Mouse (Mus musculus) thymus, postnatal 0 days (tissue): Measurements from ENCODE around the gene Tigd3. TPM values are rescaled to one million over a fixed set of nuclear protein-coding genes. Genes with fewer than 3 reads are reported as not detected.

ENCODE experiments used
- DNase-seq: peaks from one replicate; pipeline ENCODE4 v3.0.0-alpha.2; 2015; ENCODE audit warnings: low spot score
- polyA plus RNA-seq: library from polyadenylated mRNA; unstranded; fragments of >200 nt; fragmentation: Nextera tagmentation; extraction: Ambion mirVana; gene quantifications from 2 replicates; pipeline ENCODE4 v1.2.1, GENCODE M21; 2015

The Tigd3 gene
- polyA plus RNA-seq, 1 experiment from 2014 or later, result 3.3 TPM

DNA sequence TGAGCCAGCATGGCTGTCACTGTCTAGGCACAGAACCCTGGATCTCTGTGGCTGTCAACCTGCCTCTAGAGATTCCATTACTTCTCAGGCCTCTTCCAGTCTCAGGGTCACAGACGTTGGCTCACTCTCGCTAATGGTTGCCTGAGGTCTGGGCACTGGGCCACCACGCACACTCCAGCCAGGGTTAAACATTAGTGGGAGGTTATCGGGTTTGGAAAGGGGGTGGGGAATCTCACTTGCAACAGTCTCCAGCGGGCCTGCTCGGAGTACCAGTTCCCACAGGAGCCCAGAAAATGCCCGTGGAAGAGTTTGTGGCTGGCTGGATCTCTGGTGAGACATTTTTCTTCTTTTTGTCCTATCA lies 15.6 kb downstream of the Tigd3 start:
- DNase-seq, result no peak

DNA sequence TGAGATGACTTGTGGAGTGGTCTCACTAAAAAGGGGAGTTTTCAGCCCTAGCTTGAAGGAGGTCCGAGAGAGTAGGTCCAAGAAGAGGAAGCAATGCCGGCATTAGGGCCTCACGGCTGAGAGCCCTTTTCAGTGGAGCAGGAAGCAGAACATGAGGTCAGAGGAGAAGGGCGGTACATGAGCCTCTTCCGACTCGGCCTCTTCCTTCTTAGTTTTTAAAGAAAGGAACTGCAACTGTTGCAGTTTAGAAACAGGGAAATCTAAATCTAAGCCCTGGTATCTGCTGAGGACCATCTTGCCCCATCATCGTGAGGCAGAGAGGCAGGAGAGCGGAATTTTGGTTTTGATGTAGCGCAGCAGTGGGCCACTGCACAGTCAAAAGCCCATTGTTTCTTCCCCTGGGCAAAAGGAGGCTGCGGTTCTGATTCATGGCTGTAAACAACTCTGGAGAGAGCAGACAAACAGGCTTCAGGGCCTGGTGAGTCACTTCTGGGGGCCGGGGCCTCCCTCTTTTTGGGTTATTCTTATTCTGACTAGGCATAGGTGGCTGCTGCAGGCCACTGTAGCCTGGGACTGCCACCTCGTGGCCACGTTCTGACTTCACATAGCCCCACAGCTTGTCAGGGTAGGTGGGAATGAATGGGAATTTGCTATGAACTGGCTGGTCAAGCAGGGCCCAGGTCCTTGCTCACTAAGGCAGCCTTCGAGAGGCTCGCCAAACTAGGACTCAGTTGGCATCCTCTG lies 16.2 kb downstream of the Tigd3 start, which contains the start of gene Slc25a45:
Slc25a45 (plus strand) TSS at position 191 of the 744 bp plus-strand sequence.
- DNase-seq, result peak; percentile 79

DNA sequence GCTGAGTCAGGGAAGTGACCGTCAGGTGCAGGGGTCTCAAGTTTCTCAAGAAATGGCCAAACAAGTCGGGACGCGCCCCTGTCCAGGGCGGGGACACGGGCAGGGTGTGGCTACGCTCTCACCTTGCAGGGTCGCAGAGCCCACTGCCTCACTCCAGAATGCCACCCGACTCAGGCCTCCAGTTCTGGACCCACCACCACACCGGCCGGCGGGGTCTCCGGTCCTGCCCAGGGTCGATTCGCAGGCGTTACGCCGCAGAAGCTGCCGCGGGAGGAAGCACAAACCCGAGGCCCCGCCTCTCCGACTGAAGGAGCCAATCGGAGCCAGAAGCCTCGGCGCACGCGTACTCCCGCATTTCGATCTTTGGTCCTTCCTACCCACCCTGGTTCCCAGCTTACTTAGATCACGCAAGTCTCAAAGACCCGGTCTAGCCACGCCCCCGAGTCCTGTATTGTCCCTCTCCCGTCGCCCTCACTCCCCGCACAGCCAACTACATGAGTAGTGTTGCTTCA lies 18.9 kb downstream of the Tigd3 start, which contains the start of gene Frmd8:
Frmd8 (minus strand) TSS at position 306 of the 512 bp plus-strand sequence.
- DNase-seq, result peak; percentile 94

DNA sequence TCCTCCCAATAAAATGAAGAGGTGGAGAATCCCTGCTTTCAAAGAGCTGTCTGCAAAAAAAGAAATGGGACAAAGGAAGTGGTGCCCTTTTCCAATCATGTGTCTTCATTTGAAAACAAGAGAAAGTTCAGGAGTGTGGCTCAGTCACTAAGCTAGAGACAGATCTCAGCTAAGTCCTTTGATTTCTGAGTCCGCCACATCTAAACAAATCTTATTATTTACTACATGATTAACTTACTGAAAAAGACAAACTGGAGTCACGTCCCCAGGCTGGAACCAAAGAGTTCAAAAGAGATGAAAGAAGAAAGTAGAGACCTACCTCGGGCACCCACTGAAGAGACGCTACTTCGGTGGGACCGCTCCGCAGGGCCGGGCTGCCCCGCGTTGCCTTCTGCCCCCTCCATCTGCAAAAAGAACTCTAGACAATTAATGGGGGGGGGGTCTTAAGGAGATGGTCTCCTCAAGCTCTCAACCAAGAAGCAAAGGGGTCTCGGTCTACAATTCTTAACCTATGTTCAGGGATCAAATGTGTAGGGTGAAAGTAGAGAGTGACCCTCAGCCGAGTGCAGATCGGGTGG lies 19.5 kb downstream of the Tigd3 start:
- no peak for DNase-seq

DNA sequence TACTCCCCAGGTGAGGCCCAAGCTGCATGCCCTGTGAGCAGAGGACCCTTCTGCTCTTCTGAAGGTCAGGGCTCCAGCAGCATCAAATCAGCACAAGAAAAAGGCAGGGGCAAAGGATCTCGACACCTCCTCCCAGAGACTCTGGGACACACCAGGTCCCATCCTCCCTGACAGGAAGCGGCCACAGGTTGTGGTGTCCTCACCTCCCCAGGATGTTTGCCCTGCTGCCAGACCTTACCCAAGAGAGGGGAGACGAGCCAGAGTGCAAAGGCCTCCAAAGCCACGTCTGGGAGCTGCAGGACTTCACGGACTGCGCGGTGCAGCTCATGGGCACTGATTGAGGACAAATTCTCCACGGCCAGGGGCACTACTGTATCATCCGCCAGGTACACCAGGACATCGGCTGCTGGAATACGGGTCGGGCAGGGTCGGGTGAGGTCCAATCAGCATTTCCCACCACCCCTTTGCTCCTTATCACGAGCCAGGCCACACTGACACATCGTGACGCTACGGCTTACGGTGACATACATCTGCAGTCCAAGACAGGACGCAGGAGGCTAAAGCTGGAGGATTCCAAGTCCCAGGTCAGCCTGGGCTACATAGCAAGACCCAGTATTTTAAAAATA lies 20.9 kb downstream of the Tigd3 start:
- peak; percentile 39 for DNase-seq

DNA sequence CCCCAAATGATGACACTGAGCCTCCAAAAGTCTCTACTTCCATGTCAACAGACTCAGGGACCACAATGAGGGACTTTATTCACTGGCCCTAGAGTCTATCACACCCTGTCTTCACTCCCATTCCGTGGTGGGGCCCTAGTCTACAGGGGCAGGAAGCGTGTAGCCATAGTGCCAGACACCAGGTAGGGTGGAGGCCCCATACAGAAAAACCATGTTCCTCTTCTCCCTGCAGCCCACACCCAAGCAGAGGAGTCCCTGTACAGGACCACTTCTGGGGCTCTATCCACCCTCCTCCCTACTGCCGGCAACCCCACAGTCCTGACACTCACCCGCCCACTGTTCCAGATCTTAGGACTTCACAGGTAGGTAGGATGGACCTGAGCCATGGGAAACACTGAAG lies 21.4 kb downstream of the Tigd3 start:
- DNase-seq, result peak; percentile 28

DNA sequence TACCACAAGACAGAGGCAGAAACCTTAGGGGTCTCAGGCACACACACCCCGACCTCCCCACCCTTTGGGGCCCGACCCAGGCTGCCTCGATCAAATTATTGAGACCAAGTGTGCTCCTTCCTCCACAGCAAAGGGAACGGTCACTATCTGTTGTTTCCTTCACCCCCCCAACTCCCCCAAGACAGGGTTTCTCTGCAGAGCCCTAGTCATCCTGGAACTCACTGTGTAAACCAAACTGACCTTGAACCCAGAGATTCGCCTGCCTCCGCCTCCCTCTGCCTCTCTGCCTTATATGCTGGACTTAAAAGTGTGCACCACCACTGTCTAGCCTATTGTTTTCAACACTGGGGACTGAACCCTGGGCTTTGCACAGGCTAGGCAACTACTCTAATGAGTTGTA lies 22.3 kb downstream of the Tigd3 start:
- no peak for DNase-seq

DNA sequence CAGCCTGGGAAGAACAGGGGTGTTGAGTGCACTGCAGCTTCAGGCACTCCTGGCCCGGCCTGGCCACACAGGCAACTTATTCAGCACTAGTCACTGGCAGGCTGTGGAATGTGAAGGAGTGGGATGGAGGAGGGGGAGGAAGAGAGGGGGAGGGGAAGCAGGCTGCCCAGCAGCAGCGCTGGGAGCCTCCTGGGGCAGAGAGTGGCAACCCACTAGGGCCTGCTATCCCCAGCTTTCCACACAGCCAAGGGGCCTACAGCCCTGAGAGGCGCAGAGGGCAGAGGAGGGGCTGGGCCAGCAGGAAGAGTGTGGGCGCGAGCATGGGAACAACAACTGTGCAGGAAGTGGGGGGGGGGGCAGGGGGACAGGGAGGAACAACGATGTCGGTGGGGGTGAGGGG lies 22.7 kb downstream of the Tigd3 start:
- peak; percentile 59 for DNase-seq

DNA sequence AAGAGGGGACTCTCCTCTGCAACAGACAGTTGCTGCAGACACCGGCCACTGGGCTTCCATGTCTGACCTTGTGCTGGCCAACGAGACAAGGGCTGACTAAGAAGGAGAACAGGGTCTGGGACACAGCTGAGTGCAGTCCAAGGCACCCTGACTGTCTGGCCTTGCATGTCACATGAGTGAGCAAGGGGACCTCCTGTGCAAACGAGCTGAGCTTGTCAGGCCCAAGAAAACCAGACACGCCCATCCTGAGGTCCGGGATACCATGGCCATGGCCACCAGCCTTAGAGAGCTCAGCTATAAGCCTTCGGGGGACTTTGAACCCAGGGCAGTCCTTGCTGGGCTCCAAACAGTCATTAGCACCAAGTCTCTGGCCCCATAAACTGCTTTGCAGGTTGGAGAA lies 25.9 kb downstream of the Tigd3 start:
- no peak for DNase-seq

DNA sequence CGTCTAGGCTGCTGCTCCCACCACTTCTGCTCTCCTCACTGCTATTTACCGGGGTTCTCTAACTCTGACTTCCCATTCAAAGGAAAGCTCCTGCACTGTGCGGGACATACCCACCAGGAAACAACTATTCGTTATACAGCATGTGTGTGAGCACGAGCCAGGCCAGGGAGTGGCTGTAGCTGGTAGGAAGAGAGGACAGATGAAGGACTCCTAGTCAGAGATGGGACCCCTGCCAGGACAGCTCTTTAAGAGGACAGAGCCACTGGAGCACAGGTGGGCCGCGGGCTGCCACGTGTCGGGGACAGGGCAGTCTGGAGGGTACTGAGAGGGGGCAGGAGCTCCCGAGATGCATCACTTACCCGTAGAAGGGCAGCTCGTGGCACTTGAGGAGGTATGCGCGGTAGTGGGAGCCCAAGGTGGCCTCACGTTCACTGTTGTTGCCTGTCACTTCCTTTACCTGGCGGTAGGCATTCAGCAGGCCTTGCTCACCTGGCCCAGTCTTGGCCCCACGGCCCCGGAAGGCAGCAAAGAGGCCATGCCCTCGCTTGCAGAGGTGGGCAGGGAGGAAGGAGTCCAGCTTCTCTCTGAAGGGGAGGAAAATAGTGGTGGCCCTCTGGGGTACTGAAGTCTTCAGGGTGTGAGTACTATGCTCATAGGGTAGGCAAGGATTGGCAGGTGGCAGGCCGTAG lies 29.1 kb downstream of the Tigd3 start:
- DNase-seq, result no peak

DNA sequence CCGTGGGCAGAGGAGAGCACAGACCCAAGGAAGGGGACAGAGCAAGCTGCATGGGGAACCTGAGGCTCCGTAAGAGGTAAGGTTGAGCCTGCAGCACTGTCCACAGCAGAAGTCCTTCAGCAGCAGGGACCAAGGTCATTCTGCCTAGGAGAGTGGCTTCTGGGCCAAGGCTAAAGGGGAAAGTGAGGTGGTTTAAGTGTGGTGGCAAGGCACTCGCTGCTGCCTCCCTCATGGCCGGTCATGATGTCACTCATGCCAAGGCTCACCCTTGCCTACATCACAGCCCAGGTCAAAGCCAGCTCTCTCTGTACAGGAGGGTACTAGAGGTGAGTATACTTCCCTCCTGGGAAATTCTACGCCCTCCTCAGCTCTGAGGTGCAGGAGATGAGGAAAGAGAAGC lies 30.2 kb downstream of the Tigd3 start:
- DNase-seq, result no peak

DNA sequence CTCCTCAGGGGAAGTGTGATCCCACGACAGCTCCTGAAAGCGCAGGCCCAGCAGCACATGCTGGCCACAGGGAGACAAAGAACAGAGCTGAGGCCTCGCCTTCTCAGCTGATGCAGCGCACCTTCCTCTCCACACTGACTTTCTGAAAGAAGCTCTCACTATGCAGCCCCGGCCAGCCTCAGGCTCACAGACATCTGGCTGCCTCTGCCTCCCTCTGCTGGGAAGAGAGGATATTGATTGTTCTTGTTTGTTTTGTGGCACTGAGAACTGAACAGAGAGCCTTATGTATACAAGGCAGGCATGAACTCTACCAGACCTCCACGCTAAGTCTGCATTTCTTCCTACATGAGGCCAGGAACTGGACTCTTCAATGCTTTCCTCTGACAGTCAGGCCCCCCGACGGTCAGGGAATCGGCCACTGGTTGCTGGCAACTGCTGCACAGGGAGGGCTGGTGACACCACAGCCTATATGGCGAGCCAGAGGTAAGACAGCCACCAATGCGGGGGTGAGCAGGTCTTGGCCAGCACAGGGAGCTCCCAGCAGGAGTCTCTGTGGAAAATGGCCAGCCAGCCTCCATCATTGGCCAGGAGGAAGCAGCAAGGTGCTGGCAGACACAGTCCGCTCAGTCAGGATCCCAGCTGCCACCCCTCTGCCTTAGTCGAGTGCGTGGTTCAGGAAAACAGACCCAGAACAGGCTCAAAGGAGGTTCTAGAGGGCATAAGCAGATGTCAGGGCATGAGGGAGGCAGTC lies 31.4 kb downstream of the Tigd3 start:
- DNase-seq, result no peak

DNA sequence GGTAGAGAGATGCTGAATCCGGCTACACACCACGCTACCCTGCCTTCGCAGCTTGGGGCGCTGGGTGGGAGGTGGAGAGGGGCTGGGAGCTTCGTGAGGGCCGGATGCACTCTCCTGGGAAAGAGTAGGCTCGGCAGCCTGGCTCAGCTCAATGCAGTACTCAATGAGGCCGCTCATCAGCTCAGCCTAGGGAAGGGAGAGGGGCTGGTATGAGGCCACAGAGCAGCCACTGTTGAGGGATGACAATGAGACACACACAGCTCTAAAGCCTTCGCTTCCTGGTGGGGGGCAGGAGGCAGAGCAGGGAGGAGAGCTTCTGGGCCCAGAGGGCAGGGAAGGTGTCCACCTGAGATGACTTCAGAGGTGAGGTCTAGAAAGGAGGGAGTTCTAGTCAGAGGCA lies 37.3 kb downstream of the Tigd3 start:
- DNase-seq, result no peak

DNA sequence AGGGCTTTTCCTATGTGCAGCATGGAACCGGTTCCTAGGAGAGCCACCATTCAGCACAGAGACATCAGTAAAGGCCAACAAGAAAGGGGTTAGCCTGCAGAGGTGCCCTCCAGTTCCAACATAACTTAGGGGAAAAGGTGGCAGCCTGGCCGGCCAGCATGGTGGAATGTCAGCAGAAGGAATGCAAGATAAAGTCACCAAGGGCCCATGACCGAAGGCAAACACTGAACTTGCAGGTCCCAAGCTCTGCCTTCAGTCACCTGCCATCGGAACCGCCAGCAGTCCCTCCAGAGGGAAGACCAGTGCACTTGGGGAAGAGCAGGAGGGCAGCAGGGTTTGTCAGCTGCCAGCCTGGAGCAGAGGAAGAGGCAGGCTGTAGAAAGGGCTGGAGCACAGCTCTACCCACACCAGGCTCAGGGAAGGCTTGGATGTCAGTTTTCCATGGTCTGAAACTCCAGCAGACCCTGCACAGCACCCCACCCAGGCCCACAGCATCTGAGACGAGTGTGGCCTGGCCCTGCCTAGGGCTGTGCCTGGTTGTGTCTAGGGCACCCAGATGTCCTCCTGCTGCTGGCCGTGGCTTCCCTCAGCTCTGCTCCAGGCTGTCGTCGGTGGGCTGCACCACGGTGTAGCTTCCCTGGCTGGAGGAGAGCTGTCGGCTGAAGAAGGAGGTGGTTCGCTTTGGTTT lies 41.8 kb downstream of the Tigd3 start:
- DNase-seq, result no peak

DNA sequence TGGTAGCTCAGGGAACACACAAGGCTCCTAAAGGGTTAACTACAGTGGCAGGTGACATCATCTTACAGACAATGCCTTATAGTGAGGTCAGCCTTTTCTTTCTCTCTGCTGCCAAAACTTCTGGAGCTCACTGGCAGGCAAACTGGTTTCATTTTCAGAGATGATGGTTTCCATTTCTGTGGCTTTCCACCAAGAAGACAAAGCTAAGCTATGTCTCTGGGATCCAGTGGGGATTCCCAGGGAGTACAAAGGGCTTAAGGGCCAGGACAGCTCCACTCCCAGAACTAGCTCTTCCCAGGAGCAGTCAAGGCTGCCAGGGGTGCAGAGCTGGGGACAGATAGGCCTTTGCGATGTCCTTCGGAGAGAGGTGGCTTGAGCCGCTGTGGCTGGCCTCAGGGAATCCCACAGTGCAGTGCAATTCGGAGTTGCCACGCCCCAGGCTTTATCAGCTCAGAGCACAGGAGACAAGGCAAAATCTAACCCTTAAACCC lies 42.4 kb downstream of the Tigd3 start:
- no peak for DNase-seq

DNA sequence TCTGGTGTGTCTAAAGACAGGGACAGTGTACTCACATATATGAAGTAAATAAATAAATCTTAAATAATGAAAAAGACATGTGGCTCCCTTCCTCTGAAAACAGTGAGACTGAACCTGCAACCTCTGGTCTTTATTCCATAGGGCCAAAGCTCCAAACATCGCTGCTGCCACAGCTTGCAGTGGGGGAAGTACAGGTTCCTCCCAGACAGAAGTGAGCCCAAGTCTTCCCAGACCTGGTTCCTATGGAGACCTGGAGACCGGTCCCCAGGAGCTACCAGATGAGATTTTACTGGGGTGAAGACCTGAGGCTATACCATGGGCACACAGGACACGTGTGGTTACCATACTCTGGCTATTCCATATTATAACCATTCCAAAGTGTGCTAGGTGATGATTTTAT lies 43.1 kb downstream of the Tigd3 start:
- DNase-seq, result no peak

DNA sequence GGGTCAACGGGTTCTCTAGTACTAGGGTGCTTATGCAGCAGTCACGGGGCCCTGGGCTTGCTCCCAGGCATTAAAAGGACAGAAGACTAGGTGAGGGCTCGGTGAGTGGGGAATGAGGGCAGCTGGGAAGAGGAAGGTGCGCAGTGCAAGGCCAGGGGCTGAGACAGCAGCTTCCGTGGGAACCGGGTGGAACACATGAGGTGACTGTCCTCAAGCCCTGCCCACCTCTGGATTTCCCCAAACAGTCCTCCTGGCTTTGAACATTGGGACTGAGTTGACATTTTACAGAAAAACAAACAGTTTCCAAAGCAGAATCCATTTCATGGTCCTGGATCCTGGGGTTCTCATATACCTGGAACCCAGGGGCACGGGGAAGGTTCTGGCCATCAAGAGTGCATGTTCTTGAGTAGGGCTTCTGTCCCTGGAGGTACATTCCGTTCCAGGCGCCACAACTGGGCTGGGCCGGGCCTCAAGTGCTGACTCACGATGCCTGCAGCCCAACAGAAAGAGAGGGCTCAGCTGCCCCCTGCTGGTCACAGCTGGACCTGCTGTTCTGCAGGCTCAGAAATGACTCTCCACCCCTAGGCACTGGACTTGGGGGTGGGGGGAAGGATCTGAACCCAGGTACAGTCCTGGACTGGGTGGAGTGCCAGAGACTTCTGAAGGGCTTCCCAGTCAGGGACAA lies 44.0 kb downstream of the Tigd3 start:
- DNase-seq, result peak; percentile 91

DNA sequence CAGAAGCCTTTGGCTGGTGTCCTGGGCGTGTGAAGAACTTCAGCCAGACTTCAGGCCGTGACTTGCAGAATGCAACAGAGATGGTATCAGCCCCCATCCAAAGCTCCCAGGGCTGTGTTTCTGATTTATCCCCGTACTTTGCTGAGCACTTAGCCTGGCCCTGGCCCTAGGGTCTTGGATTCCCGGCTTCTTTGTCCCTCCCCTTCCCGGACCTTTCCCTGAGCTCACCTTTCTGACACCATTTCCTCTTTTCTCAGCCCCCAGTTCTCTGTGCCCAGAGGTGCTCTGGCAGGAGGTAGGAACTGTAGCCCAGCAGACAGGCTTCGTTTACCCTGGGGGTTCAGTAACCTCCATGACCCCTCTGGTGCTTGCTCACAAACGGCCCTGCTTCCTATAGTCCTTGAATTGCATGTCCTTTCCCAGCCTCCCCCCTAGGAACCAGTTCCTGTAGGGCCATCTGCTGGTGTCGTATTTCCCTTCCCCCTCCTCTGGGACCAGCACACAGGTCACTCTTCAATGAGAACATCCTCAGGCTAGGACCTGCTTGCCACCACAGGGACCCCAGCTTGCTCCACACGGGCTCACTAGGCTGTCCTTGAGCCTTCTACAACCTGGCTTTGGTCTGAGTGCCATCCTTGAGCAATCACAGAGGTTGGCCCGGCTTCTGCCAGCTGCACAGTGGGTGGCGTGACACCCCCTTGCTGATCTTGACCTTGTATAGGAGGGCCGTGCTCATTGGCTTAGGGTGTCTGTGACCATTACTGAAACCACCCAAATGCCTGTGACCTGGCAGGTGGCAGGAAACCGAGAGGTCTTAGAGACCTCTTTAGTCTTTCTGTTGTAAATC lies 44.9 kb downstream of the Tigd3 start:
- DNase-seq, result peak; percentile 18
